Mouse (Mus musculus): ENCODE results near the gene Ap5s1.

DNA sequence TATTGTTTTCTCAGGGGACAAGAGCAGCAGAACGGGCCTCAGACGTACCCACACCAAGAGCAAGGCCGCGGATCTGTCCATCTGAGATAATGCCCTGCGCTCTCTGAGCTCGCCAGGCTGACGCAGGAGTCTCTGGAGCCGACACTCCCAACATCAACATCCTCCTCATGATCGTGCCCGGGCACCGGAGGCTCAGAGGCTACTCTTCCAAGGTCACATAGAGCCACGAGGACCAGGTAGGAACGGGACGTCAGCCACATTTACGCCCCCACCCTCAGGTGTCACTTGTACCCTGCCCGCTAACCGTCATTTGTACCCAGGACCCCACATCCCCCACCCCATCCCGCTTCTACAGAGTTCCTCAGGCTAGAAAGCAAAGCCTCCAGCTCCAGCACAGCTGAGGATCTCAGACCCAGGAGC, 47.4 kb upstream of the Ap5s1 start:
- TF ChIP-seq CTCF (IDR thresholded peaks at IDR 0.05; ENCODE audit: low read depth, low read length) (no peak), POLR2A (IDR thresholded peaks at IDR 0.05; ENCODE audit: extremely low read depth, insufficient read depth, low read length) (no peak)

Measured in liver, adult 2 months (tissue).